Mouse (Mus musculus) CH12.LX (cell line): ENCODE measurements at regions not wholly inside any gene's neighbourhood (a gene's known extent, or its start where the extent isn't known, plus 50 kb on each side); places are given as distances from the start of the nearest gene placed in this dataset.

Experiments
- CTCF ChIP-seq, 2 experiments: IDR thresholded peaks in 1 of 2; conservative IDR thresholded peaks in 1 of 2; 2 replicates each; pipeline ENCODE4 v1.5.1; 2011 to 2012; ENCODE audit warnings: low read depth in 2 of 2, low read length in 2 of 2, improper control_type of control experiment in 1 of 2, inconsistent platforms in 1 of 2, mild to moderate bottlenecking in 1 of 2, moderate library complexity in 1 of 2
- E2F4 ChIP-seq: IDR thresholded peaks from 2 replicates; pipeline ENCODE4 v1.6.1; 2011; ENCODE audit warnings: low read depth, low read length, improper control_type of control experiment; ENCODE audit not compliant: insufficient replicate concordance
- JUN ChIP-seq: IDR thresholded peaks from 2 replicates; pipeline ENCODE4 v1.6.1; 2011; ENCODE audit warnings: low read depth, mild to moderate bottlenecking, low read length, improper control_type of control experiment, moderate library complexity; ENCODE audit not compliant: insufficient read depth
- MAX ChIP-seq: IDR thresholded peaks from 2 replicates; pipeline ENCODE4 v1.6.1; 2011; ENCODE audit warnings: low read length, improper control_type of control experiment
- RAD21 ChIP-seq: IDR thresholded peaks from 2 replicates; pipeline ENCODE4 v1.6.1; 2011; ENCODE audit warnings: low read depth, mild to moderate bottlenecking, low read length, improper control_type of control experiment, moderate library complexity
- USF1 ChIP-seq: IDR thresholded peaks from 2 replicates; pipeline ENCODE4 v1.6.1; 2014; ENCODE audit warnings: low read depth, mild to moderate bottlenecking, inconsistent platforms, low read length, improper control_type of control experiment
- USF2 ChIP-seq: conservative IDR thresholded peaks from 2 replicates; pipeline ENCODE4 v1.6.1; 2011; ENCODE audit warnings: low read depth, low read length, improper control_type of control experiment

- no peak for TF ChIP-seq MAX
- peak in 1 of 2 experiments; percentile 34; a peak in 1 of 4 replicates for TF ChIP-seq CTCF (conservative IDR thresholded peaks at IDR 0.05 in 1 of 2, IDR thresholded peaks at IDR 0.05 in 1 of 2; ENCODE audit: low read depth in 2 of 2, low read length in 2 of 2)
- no peak for TF ChIP-seq E2F4
- TF ChIP-seq JUN, result no peak
- no peak for TF ChIP-seq USF2
- TF ChIP-seq RAD21, result no peak
- no peak for TF ChIP-seq USF1
Observed at GRCm38 (mm10) chr14:60529646-60530347, 104.0 kb upstream of the Spata13 start.
